Mouse (Mus musculus): ENCODE results near the gene Bbs12.

Gene Bbs12

GRCm38 (mm10) chr3:37312370-37312941, at the start of gene Bbs12, which contains the start of gene Cetn4:
Gene Bbs12 (plus strand): TSS chr3:37312554.
Gene Cetn4 (minus strand): TSS chr3:37312708.
- in situ Hi-C loops (cut with MboI, MseI) = loop anchor here in 1 of 2 experiments (10.0 kb wide), 1 partner anchor 362 kb away; no protein-coding TSS in a partner anchor

GRCm38 (mm10) chr3:37268338-37268737, 44.0 kb upstream of the Bbs12 start:
- in situ Hi-C loops (cut with MboI, MseI) = no loop called here

GRCm38 (mm10) chr3:37269926-37270325, 42.4 kb upstream of the Bbs12 start:
- in situ Hi-C loops (cut with MboI, MseI) = loop anchor here in 1 of 2 experiments (5.0 kb wide), 1 partner anchor 38 kb away; the partner anchor contains the start of gene Il21

GRCm38 (mm10) chr3:37271209-37271608, 41.1 kb upstream of the Bbs12 start:
- in situ Hi-C loops (cut with MboI, MseI) = loop anchor here in 1 of 2 experiments (5.0 kb wide), 1 partner anchor 39 kb away; the partner anchor contains the start of gene Il21

- in situ Hi-C loops (cut with MboI, MseI) = loop anchor here in 1 of 2 experiments (5.0 kb wide), 1 partner anchor 41 kb away; the partner anchor contains the start of gene Il21
Measured at GRCm38 (mm10) chr3:37273092-37273491, 39.3 kb upstream of the Bbs12 start.

GRCm38 (mm10) chr3:37274661-37275060, 37.7 kb upstream of the Bbs12 start:
- in situ Hi-C loops (cut with MboI, MseI) = loop anchor here in 1 of 2 experiments (5.0 kb wide), 1 partner anchor 42 kb away; the partner anchor contains the start of gene Il21

- in situ Hi-C loops (cut with MboI, MseI) = no loop called here
Measured at GRCm38 (mm10) chr3:37280221-37280620, 32.1 kb upstream of the Bbs12 start.

GRCm38 (mm10) chr3:37280871-37281270, 31.5 kb upstream of the Bbs12 start:
- in situ Hi-C loops (cut with MboI, MseI) = no loop called here

- in situ Hi-C loops (cut with MboI, MseI) = no loop called here
Measured at GRCm38 (mm10) chr3:37282299-37282922, 29.9 kb upstream of the Bbs12 start.

- in situ Hi-C loops (cut with MboI, MseI) = no loop called here
Measured at GRCm38 (mm10) chr3:37283234-37283633, 29.1 kb upstream of the Bbs12 start.

- in situ Hi-C loops (cut with MboI, MseI) = no loop called here
Measured at GRCm38 (mm10) chr3:37289237-37289636, 23.1 kb upstream of the Bbs12 start.

GRCm38 (mm10) chr3:37290881-37291541, 21.3 kb upstream of the Bbs12 start:
- in situ Hi-C loops (cut with MboI, MseI) = no loop called here

GRCm38 (mm10) chr3:37291929-37292328, 20.4 kb upstream of the Bbs12 start:
- in situ Hi-C loops (cut with MboI, MseI) = no loop called here

GRCm38 (mm10) chr3:37292654-37293053, 19.7 kb upstream of the Bbs12 start:
- in situ Hi-C loops (cut with MboI, MseI) = no loop called here

- in situ Hi-C loops (cut with MboI, MseI) = loop anchor here (5.0 kb wide), 1 partner anchor 67 kb away; the partner anchor contains the start of gene Il21 (in 2 of the 2)
Measured at GRCm38 (mm10) chr3:37299470-37299869, 12.9 kb upstream of the Bbs12 start.

- in situ Hi-C loops (cut with MboI, MseI) = no loop called here
Measured at GRCm38 (mm10) chr3:37302685-37303084, 9.7 kb upstream of the Bbs12 start.

- in situ Hi-C loops (cut with MboI, MseI) = no loop called here
Measured at GRCm38 (mm10) chr3:37303392-37304139, 8.8 kb upstream of the Bbs12 start.

GRCm38 (mm10) chr3:37311897-37312369, 421 bp upstream of the Bbs12 start:
- in situ Hi-C loops (cut with MboI, MseI) = loop anchor here in 1 of 2 experiments (10.0 kb wide), 1 partner anchor 363 kb away; no protein-coding TSS in a partner anchor

GRCm38 (mm10) chr3:37313371-37313770, 1.0 kb downstream of the Bbs12 start:
- in situ Hi-C loops (cut with MboI, MseI) = loop anchor here in 1 of 2 experiments (10.0 kb wide), 1 partner anchor 361 kb away; no protein-coding TSS in a partner anchor

GRCm38 (mm10) chr3:37316233-37316632, 3.9 kb downstream of the Bbs12 start:
- in situ Hi-C loops (cut with MboI, MseI) = loop anchor here in 1 of 2 experiments (10.0 kb wide), 1 partner anchor 359 kb away; no protein-coding TSS in a partner anchor

GRCm38 (mm10) chr3:37324310-37324709, 12.0 kb downstream of the Bbs12 start:
- in situ Hi-C loops (cut with MboI, MseI) = no loop called here
